Mouse (Mus musculus) myocyte (in vitro differentiated cells): ENCODE measurements around the gene Plscr1.

Experiments used
- CEBPB ChIP-seq: IDR thresholded peaks from 2 replicates; pipeline ENCODE4 v1.6.1; 2011; ENCODE audit warnings: mild to moderate bottlenecking, moderate library complexity; ENCODE audit not compliant: poor library complexity, insufficient read depth, severe bottlenecking
- E2F4 ChIP-seq: IDR thresholded peaks from one replicate; pipeline ENCODE4 v1.6.1; 2011; ENCODE audit warnings: mild to moderate bottlenecking, control low read depth, moderate library complexity; ENCODE audit not compliant: insufficient read depth
- MAX ChIP-seq: IDR thresholded peaks from one replicate; pipeline ENCODE4 v1.6.1; 2011; ENCODE audit warnings: low read depth, mild to moderate bottlenecking, control low read depth
- MYOD1 ChIP-seq, 3 experiments: IDR thresholded peaks; one replicate each; pipeline ENCODE4 v1.6.1; 2011; ENCODE audit warnings: control low read depth in 2 of 3, low read depth in 2 of 3, mild to moderate bottlenecking in 2 of 3, moderate library complexity in 1 of 3; ENCODE audit not compliant: insufficient read length in 2 of 3, control insufficient read depth in 1 of 3
- MYOG ChIP-seq, 3 experiments: IDR thresholded peaks; one replicate each; pipeline ENCODE4 v1.6.1; 2011; ENCODE audit warnings: control low read depth in 2 of 3, low read depth in 2 of 3, mild to moderate bottlenecking in 2 of 3; ENCODE audit not compliant: insufficient read length in 2 of 3, control insufficient read depth in 1 of 3, insufficient read depth in 1 of 3
- POLR2A ChIP-seq: IDR thresholded peaks from one replicate; pipeline ENCODE4 v1.6.1; 2011; ENCODE audit warnings: low read depth, mild to moderate bottlenecking, control low read depth, moderate library complexity; ENCODE audit not compliant: insufficient read length
- POLR2AphosphoS2 ChIP-seq: IDR thresholded peaks from one replicate; pipeline ENCODE4 v1.6.1; 2011; ENCODE audit warnings: low read depth, control low read depth; ENCODE audit not compliant: insufficient read length
- REST ChIP-seq: IDR thresholded peaks from one replicate; pipeline ENCODE4 v1.6.1; 2011; ENCODE audit warnings: mild to moderate bottlenecking, control low read depth, moderate library complexity; ENCODE audit not compliant: insufficient read depth, insufficient read length
- SRF ChIP-seq: IDR thresholded peaks from one replicate; pipeline ENCODE4 v1.6.1; 2011; ENCODE audit warnings: low read depth; ENCODE audit not compliant: control insufficient read depth, insufficient read length
- TCF12 ChIP-seq: IDR thresholded peaks from one replicate; pipeline ENCODE4 v1.6.1; 2011; ENCODE audit warnings: mild to moderate bottlenecking, control low read depth; ENCODE audit not compliant: poor library complexity, insufficient read depth, severe bottlenecking
- USF1 ChIP-seq: IDR thresholded peaks from one replicate; pipeline ENCODE4 v1.6.1; 2011; ENCODE audit warnings: low read depth, mild to moderate bottlenecking, control low read depth, moderate library complexity

- TF ChIP-seq POLR2A (no peak), MYOD1 (IDR thresholded peaks at IDR 0.05; ENCODE audit: control insufficient read depth in 1 of 3, insufficient read length in 2 of 3, low read depth in 2 of 3) (no peak), MAX (no peak), POLR2AphosphoS2 (no peak), REST (no peak), USF1 (no peak), MYOG (IDR thresholded peaks at IDR 0.05; ENCODE audit: control insufficient read depth in 1 of 3, insufficient read depth in 1 of 3, insufficient read length in 2 of 3, low read depth in 2 of 3) (no peak), E2F4 (no peak), CEBPB (no peak), SRF (no peak), TCF12 (no peak)
Observed at GRCm38 (mm10) chr9:92275486-92276207, 26.1 kb downstream of the Plscr1 start, which contains the start of gene Plscr2.
